Mouse (Mus musculus): ENCODE measurements at regions not wholly inside any gene's neighbourhood (a gene's known extent, or its start where the extent isn't known, plus 50 kb on each side); places are given as distances from the start of the nearest gene placed in this dataset.

GRCm38 (mm10) chr10:111795056-111795455 lies 177.4 kb upstream of the Krr1 start:
- no peak for DNase-seq

GRCm38 (mm10) chr10:111795756-111796155 lies 176.7 kb upstream of the Krr1 start:
- no peak for DNase-seq

- DNase-seq, result no peak
These were observed 173.6 kb upstream of the Krr1 start for GRCm38 (mm10) chr10:111798851-111799281.

GRCm38 (mm10) chr10:111799850-111800589 lies 172.4 kb upstream of the Krr1 start:
- DNase-seq, result no peak

DNA sequence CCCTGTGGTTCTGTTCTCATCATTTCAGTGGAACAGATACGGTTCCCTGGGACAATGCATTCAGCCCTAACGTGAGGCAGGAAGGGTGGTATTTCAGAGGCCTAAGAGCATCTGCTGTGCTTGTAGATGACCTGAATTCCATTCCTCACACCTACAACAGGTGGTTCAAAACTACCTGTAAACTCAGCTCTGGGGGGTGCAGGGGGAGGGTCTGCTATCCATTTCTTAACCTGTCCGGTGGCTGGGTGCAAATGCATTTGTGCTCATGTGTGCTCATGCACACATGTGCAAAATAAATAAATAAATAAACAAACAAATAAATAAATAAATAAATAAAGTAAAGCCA lies 171.9 kb upstream of the Krr1 start:
- no peak for DNase-seq

GRCm38 (mm10) chr10:111801021-111801793 lies 171.3 kb upstream of the Krr1 start:
- no peak for DNase-seq

DNA sequence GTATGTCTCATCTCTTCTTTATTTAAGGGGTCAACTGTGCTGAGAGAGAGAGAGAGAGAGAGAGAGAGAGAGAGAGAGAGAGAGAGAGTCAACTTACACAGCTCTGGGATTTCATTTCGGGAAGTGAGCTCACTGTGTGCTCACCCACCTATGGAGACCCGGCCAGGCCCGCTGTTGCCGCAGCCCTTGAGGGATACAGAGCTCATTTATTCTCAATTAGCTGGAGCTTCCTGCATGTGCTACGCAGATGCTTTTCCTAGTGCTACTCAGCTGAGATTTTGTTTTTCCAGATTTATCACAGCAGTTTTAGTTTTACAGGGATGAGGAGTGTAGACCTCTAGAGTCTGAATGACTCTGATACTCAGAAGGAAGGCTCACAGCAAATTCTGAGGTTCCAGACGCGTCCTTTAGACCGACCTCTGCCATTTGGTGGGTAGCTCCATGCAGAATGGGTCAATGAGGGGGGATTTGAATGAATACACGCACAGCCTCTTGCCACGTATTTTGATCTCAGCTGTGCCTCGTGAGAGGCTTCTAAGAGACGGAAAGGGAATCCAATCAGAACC lies 170.6 kb upstream of the Krr1 start:
- DNase-seq, result no peak

DNA sequence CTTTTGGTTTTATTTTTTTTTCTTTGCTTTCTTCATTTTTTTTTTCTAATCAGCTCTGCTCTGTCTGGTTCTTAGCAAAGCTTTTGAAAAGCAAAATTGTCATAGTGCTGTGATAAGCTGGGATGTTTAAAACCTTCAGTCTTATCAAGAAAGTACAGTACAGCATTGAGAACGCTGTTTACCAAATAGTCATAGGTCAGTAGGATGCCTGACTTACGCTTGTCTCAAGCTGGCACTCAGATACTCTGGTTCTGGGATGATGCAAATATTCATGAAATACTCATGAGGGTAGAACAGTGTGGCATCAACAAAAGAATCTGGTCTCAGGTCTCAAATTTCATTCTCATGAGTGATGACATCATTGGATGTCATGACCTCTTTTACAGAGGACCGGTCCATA lies 166.1 kb upstream of the Krr1 start:
- no peak for DNase-seq

- DNase-seq, result no peak
These were observed 165.5 kb upstream of the Krr1 start for GRCm38 (mm10) chr10:111806916-111807315.

DNA sequence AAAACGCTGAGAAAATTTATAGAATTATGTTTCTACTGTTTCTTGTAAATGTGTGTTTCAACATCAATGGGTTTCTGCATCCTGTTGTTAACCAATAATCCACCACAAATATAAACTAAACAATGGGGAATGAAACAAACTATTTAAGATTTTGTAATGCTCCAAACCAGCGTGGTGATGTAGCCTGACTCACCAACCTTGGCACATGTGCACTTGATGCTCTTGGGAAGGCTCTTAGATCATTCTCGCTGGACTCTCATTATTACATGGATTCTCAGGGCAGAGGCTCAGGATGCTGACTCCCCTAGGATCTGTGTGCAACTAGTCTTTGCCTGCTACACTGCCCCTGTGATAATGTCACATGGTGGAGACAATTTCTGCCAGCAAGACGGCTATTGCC lies 158.7 kb upstream of the Krr1 start:
- no peak for DNase-seq

- DNase-seq, result no peak
These were observed 157.8 kb upstream of the Krr1 start for GRCm38 (mm10) chr10:111814648-111815047.

- DNase-seq, result no peak
These were observed 157.3 kb upstream of the Krr1 start for GRCm38 (mm10) chr10:111815160-111815559.

- DNase-seq, result no peak
These were observed 156.5 kb upstream of the Krr1 start for GRCm38 (mm10) chr10:111815821-111816599.

- no peak for DNase-seq
These were observed 152.6 kb upstream of the Krr1 start for GRCm38 (mm10) chr10:111819755-111820451.

- DNase-seq, result no peak
These were observed 147.6 kb upstream of the Krr1 start for GRCm38 (mm10) chr10:111824820-111825219.

DNA sequence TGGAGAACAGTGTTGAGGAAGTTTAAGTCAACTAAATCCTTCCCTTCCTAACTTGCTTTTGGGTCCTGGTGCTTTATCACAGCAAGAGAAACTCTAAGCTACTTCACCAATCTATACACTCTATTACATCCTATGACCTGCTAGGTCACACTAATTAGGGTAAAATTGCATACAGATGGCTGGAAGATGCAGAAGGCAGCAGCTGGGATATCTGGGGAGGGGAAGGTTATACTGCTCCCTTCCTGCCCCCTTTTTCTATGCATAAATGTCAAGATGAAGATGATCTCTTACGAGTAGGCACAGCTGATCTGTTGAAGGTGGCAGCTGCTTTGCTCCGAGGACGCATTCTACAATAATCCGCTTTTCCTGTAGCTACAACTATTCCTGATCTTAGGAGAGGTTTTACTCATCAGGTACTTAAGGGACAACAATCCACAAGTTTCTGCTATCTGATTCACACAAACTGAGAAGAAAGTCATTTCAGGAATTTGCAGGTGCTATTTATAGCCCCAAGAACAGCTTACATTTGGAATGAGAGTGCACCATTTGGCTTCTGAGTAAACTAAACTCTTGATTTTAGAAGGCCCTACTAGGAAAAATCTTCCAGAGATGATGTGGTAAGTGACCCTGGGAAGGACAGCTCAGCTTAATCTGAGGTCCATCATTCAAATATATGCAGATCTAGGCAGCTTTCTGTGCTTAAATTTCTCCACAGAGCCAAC lies 146.3 kb upstream of the Krr1 start:
- DNase-seq, result no peak

DNA sequence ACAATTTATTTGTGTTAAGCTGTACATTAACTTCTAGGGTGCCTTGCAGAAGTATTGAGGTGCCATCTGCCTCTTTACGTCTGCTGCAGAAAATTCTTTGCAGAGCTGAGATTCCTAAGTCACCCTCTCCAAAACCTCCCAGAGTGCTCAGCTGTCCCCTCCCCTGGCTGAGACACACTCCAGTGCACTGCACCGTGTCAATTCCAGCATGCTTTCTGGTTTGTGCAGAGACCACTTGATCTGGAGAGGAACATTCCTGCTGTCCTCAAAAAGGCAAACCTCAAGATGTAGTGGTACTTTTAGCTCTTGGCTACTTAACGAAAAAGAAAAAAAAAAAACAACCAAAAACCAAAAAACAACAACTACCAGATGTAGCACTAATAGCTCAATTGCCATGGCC lies 145.2 kb upstream of the Krr1 start:
- DNase-seq, result no peak

GRCm38 (mm10) chr10:111827930-111828329 lies 144.5 kb upstream of the Krr1 start:
- DNase-seq, result no peak

GRCm38 (mm10) chr10:111828610-111829009 lies 143.9 kb upstream of the Krr1 start:
- DNase-seq, result no peak

DNA sequence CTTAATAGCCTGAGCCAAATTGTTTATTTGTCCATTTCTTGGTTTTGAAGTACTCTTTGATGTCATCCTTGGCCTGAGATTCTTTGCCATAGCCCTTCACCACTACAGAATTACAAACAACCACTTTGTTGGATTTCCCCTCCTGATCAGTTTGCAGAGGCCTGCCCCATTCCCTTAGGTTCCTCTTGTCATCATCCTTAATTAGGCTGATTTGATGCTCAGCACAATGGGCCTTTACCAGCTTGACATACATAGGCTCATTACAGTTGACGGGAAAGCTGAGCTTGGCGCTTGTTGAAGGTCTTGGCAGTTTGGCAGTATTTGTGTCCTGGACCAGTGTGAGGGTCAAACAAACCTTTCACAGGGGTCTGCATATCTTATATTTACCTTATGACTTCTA lies 143.2 kb upstream of the Krr1 start:
- no peak for DNase-seq

- DNase-seq, result no peak
These were observed 141.4 kb upstream of the Krr1 start for GRCm38 (mm10) chr10:111831105-111831504.

- no peak for DNase-seq
These were observed 138.9 kb upstream of the Krr1 start for GRCm38 (mm10) chr10:111833611-111834010.
